17 mouse cellular contexts compared by ENCODE assay signal in genomic region chr5:137962945-137963344, GRCm38 (mm10). TPM values are rescaled to one million over a fixed set of nuclear protein-coding genes. Genes with fewer than 3 reads are reported as not detected.
DNase-seq lines count a peak whose midpoint lies in the region; ATAC-seq and TF ChIP-seq lines count a peak whose summit lies in the region.
"Had no signal": no experiment of that assay in that cellular context is flagged by ENCODE, and none has a peak within 500 bp of the region (broad histone marks: within the 10 kb centered on the region; RNA-seq: fewer than 3 reads in every experiment).

Gene Gjc3 (minus strand): TSS chr5:137963098.

- H3K4me2 ChIP-seq in hindbrain, embryonic 12.5 days (replicated peaks): no peak within 1 kb of the TSS
- H3K4me2 ChIP-seq: heart, embryonic 12.5 days; liver, embryonic 12.5 days had no signal

- DNase-seq in hindbrain, embryonic 10.5 days (ENCODE audit: low spot score): peak; percentile 15
- peak; percentile 5 for DNase-seq in R1 (ENCODE audit: low read depth, low spot score)
- peak; percentile 14 for DNase-seq in ZHBTc4 (ENCODE audit: low read depth, low spot score)
- DNase-seq in layer of hippocampus, postnatal 36 days: peak in 1 of 2 experiments; percentile 7
- DNase-seq in thymus, adult 2 months: no peak
- no peak for DNase-seq in c-Kit-positive CD71-positive TER-119-positive erythroid progenitor cells, embryonic 14.5 days (ENCODE audit: low spot score)
- DNase-seq: gastrocnemius, postnatal 36 days; heart, postnatal 4 days; kidney, postnatal 4 days; right cerebral cortex, postnatal 14 days; thymus, adult 18-20 months had no signal

- TF ChIP-seq POLR2A in thymus, adult 2 months (IDR thresholded peaks at IDR 0.05; ENCODE audit: control insufficient read depth, extremely low read depth, insufficient read depth, low read length, poor library complexity): no peak

- no peak for ATAC-seq in hindbrain, embryonic 12.5 days (ENCODE audit: low FRiP score)
- ATAC-seq: intestine, postnatal 0 days; liver, embryonic 12.5 days had no signal

- H3K27me3 ChIP-seq in hindbrain, embryonic 10.5 days (ENCODE audit: insufficient read depth, poor library complexity, severe bottlenecking): no peaks in the 10 kb centered on the region
- H3K27me3 ChIP-seq in hindbrain, embryonic 12.5 days: no peaks in the 10 kb centered on the region
- no peaks in the 10 kb centered on the region for H3K27me3 ChIP-seq in thymus, adult 2 months (ENCODE audit: control insufficient read depth, insufficient read depth, low read length)
- H3K27me3 ChIP-seq: heart, embryonic 12.5 days; liver, embryonic 12.5 days had no signal

- H3K9me3 ChIP-seq in hindbrain, embryonic 10.5 days: no peaks in the 10 kb centered on the region
- H3K9me3 ChIP-seq in hindbrain, embryonic 12.5 days (replicated peaks): no peaks in the 10 kb centered on the region
- H3K9me3 ChIP-seq: embryonic facial prominence, embryonic 10.5 days; liver, embryonic 12.5 days had no signal

- no peak for TF ChIP-seq CTCF in thymus, adult 2 months (IDR thresholded peaks at IDR 0.05; ENCODE audit: borderline replicate concordance, control insufficient read depth, extremely low read depth, insufficient read depth, low read length, poor library complexity)

- H3K36me3 ChIP-seq in hindbrain, embryonic 10.5 days: no peaks in the 10 kb centered on the region
- H3K36me3 ChIP-seq in hindbrain, embryonic 12.5 days: no peaks in the 10 kb centered on the region
- no peaks in the 10 kb centered on the region for H3K36me3 ChIP-seq in thymus, adult 2 months (ENCODE audit: control insufficient read depth, insufficient read depth, low read length)
- H3K36me3 ChIP-seq: embryonic facial prominence, embryonic 10.5 days; heart, embryonic 12.5 days; liver, embryonic 12.5 days had no signal

- no peak within 1 kb of the TSS for H3K9ac ChIP-seq in hindbrain, embryonic 12.5 days
- H3K9ac ChIP-seq: heart, embryonic 12.5 days; liver, embryonic 12.5 days had no signal

- WGBS in hindbrain, embryonic 10.5 days: 44% methylated on average over 8 of the region's 8 CpGs
- 46% methylated on average over 8 of the region's 8 CpGs for WGBS in hindbrain, embryonic 12.5 days
- 91% methylated on average over 8 of the region's 8 CpGs for WGBS in thymus, adult 2 months

- no peak within 1 kb of the TSS for H3K4me3 ChIP-seq in hindbrain, embryonic 10.5 days
- no peak within 1 kb of the TSS for H3K4me3 ChIP-seq in hindbrain, embryonic 12.5 days
- H3K4me3 ChIP-seq in thymus, adult 2 months (ENCODE audit: control insufficient read depth, insufficient read depth, low read length): no peak within 1 kb of the TSS
- H3K4me3 ChIP-seq: embryonic facial prominence, embryonic 10.5 days; heart, embryonic 12.5 days; liver, embryonic 12.5 days had no signal

- peaks cover 10% of the 10 kb centered on the region; the same call in 1 of the 2 replicates for H3K4me1 ChIP-seq in hindbrain, embryonic 10.5 days (replicated peaks)
- no peaks in the 10 kb centered on the region for H3K4me1 ChIP-seq in hindbrain, embryonic 12.5 days
- H3K4me1 ChIP-seq in thymus, adult 2 months (replicated peaks; ENCODE audit: control insufficient read depth, insufficient read depth, low read length): no peaks in the 10 kb centered on the region
- H3K4me1 ChIP-seq: embryonic facial prominence, embryonic 10.5 days; heart, embryonic 12.5 days; liver, embryonic 12.5 days had no signal

- H3K27ac ChIP-seq in hindbrain, embryonic 10.5 days: peak within 1 kb of the TSS; percentile 24; the same call in 1 of the 2 replicates
- H3K27ac ChIP-seq in hindbrain, embryonic 12.5 days: no peak within 1 kb of the TSS
- no peak within 1 kb of the TSS for H3K27ac ChIP-seq in thymus, adult 2 months (ENCODE audit: control insufficient read depth, insufficient read depth, low read length)
- H3K27ac ChIP-seq: embryonic facial prominence, embryonic 10.5 days; liver, embryonic 12.5 days had no signal

RNA-seq across cellular contexts. Expression of gene Gjc3, which starts in this region (rescaled TPM):
- polyA plus RNA-seq in hindbrain, embryonic 10.5 days (2016; fragmentation: Nextera tagmentation; extraction: Ambion mirVana): 0.10 and 0.30 TPM in 2 replicates
- polyA plus RNA-seq in hindbrain, embryonic 12.5 days (2016; fragmentation: Nextera tagmentation; extraction: Ambion mirVana): 0.17 and 0.74 TPM in 2 replicates
- 10 to 100 TPM; 26.5 to 31.6 TPM for total RNA-seq in layer of hippocampus, postnatal 36 days (2021)
- 0.03 and 0.09 TPM in 2 replicates for polyA plus RNA-seq in thymus, adult 2 months (2012; rRNA removed)
- total RNA-seq: megakaryocyte, adult 5-6 weeks had no signal
- polyA plus RNA-seq: liver, embryonic 12.5 days had no signal

Comparison
In these comparisons a context has a peak if more than half of its experiments do, and no peak if none do; other contexts are left out.
1. Peak in DNase-seq and H3K27ac ChIP-seq in hindbrain, embryonic 10.5 days; RNA of the gene not detected or under 1 TPM.
2. DNase-seq: peak in R1 (single experiment) and ZHBTc4 (single experiment); none in thymus, adult 2 months (single experiment) and c-Kit-positive CD71-positive TER-119-positive erythroid progenitor cells, embryonic 14.5 days (single experiment).